In the genomic region with DNA sequence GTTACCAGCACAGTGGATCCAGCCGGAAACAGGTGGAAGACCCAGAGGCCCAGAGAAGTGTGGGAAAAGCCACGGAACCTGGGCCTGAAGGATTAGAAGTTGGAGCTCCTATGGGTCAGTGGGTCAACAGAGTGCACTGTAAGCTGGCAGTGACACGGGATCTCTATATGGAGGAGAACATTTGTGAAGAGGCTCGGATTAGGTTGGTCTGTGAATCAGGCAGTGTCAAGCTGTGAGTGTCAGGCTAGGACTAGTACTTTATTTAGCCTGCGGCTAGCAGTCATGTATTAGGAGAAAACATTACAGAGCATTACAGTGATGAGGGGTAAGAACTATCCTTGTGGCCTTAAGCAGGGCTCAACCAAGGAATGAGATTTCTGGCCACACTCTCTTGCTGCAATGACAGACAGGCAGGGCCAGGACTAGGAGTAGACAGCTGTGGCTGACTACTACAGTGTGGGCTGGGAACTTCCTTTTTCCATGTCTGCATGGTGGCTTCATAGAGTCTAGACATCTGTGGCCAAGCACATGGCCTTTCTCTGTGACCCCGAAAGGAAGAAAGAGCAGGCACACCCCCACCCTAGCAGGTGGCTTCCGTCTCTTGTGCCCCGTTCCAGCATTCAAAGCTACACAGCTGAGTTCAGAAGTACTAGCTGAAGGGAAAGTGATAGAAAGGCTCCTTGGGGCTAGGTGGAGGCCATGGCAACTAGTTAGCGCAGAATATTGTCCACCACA, we compare ENCODE assay signal across 8 mouse cellular contexts.
A peak's percentile ranks its signal among the peaks of the same experiment; 100 is the strongest.
DNase-seq lines count a peak whose midpoint lies in the region; ATAC-seq lines count a peak whose summit lies in the region.

No protein-coding gene starts in this region.

- H3K9ac ChIP-seq in hindbrain, embryonic 16.5 days (ENCODE audit: low read depth, low read length), result no peak overlapping the region
- H3K9ac ChIP-seq in midbrain, embryonic 12.5 days (replicated peaks), result no peak overlapping the region

- WGBS in hindbrain, embryonic 16.5 days, result 64% methylated on average over 9 of the region's 9 CpGs
- WGBS in midbrain, embryonic 12.5 days, result 75% methylated on average over 9 of the region's 9 CpGs

- H3K27ac ChIP-seq in hindbrain, embryonic 16.5 days (ENCODE audit: low read depth, low read length), result no peak overlapping the region; the same call in 1 of the 2 replicates
- peak overlapping the region; percentile 39 for H3K27ac ChIP-seq in midbrain, embryonic 12.5 days (replicated peaks)

- H3K36me3 ChIP-seq in hindbrain, embryonic 16.5 days (ENCODE audit: control insufficient read depth, insufficient read depth, low read length), result peaks cover 2% of the 10 kb centered on the region; the same call in 1 of the 2 replicates
- no peaks in the 10 kb centered on the region for H3K36me3 ChIP-seq in midbrain, embryonic 12.5 days

- peaks cover 8% of the 10 kb centered on the region for H3K4me1 ChIP-seq in hindbrain, embryonic 16.5 days (ENCODE audit: control insufficient read depth, insufficient read depth, low read depth, low read length)
- H3K4me1 ChIP-seq in midbrain, embryonic 12.5 days, result peaks cover 23% of the 10 kb centered on the region

- ATAC-seq in hindbrain, embryonic 16.5 days, result peak; percentile 28; the same call in 1 of the 2 replicates
- ATAC-seq in midbrain, embryonic 12.5 days (ENCODE audit: low FRiP score, low read depth), result peak; percentile 24; the same call in 1 of the 2 replicates

- peak; percentile 56 for DNase-seq in layer of hippocampus, adult 11-12 months (ENCODE audit: low spot score)
- DNase-seq in layer of hippocampus, adult 18-20 months (ENCODE audit: low spot score in 2 of 2), result no peak
- DNase-seq in embryo, embryonic 9.5 days (ENCODE audit: extremely low spot score), result peak; percentile 10
- peak; percentile 65 to 83 for DNase-seq in thymus, postnatal 36 days
- DNase-seq in gastrocnemius, postnatal 14 days, result no peak
- no peak for DNase-seq in gastrocnemius, postnatal 10 days

- no peaks in the 10 kb centered on the region for H3K9me3 ChIP-seq in hindbrain, embryonic 16.5 days (ENCODE audit: control insufficient read depth, low read length)
- no peaks in the 10 kb centered on the region for H3K9me3 ChIP-seq in midbrain, embryonic 12.5 days

- intact Hi-C loops in gastrocnemius, postnatal 14 days (cut with DNase I; ENCODE audit: low total_unique reads), result no loop called here

- H3K4me3 ChIP-seq in hindbrain, embryonic 16.5 days (ENCODE audit: low read length), result no peak overlapping the region
- H3K4me3 ChIP-seq in midbrain, embryonic 12.5 days, result no peak overlapping the region

- H3K27me3 ChIP-seq in hindbrain, embryonic 16.5 days (replicated peaks; ENCODE audit: control insufficient read depth, insufficient read depth, low read length), result no peaks in the 10 kb centered on the region
- H3K27me3 ChIP-seq in midbrain, embryonic 12.5 days, result no peaks in the 10 kb centered on the region

- no peak overlapping the region for H3K4me2 ChIP-seq in hindbrain, embryonic 16.5 days (ENCODE audit: low read length)
- no peak overlapping the region for H3K4me2 ChIP-seq in midbrain, embryonic 12.5 days (replicated peaks)

Comparison
In these comparisons a context has a peak if more than half of its experiments do, and no peak if none do; other contexts are left out.
1. DNase-seq: peak in layer of hippocampus, adult 11-12 months (single experiment), embryo, embryonic 9.5 days (single experiment) and thymus, postnatal 36 days (2 of 2); none in layer of hippocampus, adult 18-20 months (0 of 2), gastrocnemius, postnatal 14 days (single experiment) and gastrocnemius, postnatal 10 days (single experiment).